Mouse (Mus musculus) intestine, postnatal 0 days (tissue): ENCODE data around the gene Atf5. TPM values are rescaled to one million over a fixed set of nuclear protein-coding genes. Genes with fewer than 3 reads are reported as not detected.

Experiments
- ATAC-seq: fragments of 200-750 bp; cut with Nextera tagmentation; 2 replicates; pipeline ENCODE4 v1.8.0; 2017; ENCODE audit warnings: mild to moderate bottlenecking, moderate TSS enrichment, moderate library complexity
- H3K27ac ChIP-seq: fragments of 300-500 bp; sonication (generic); 2 replicates; pipeline ENCODE4 v1.5.1; 2014; ENCODE audit warnings: mild to moderate bottlenecking, low read depth, low read length, moderate library complexity
- H3K27me3 ChIP-seq: fragments of 300-500 bp; sonication (generic); replicated peaks from 2 replicates; pipeline ENCODE4 v1.6.1; 2014; ENCODE audit warnings: low read length, mixed read lengths; ENCODE audit not compliant: control insufficient read depth, insufficient read depth
- H3K36me3 ChIP-seq: fragments of 300-500 bp; sonication (generic); 2 replicates; pipeline ENCODE4 v1.6.1; 2014; ENCODE audit warnings: mild to moderate bottlenecking, moderate library complexity; ENCODE audit not compliant: control insufficient read depth, insufficient read depth
- H3K4me1 ChIP-seq: fragments of 300-500 bp; sonication (generic); replicated peaks from 2 replicates; pipeline ENCODE4 v1.6.1; 2014; ENCODE audit warnings: antibody characterized with exemption, low read length, mixed read lengths; ENCODE audit not compliant: control insufficient read depth, insufficient read depth
- H3K4me2 ChIP-seq: fragments of 300-500 bp; sonication (generic); replicated peaks from 2 replicates; pipeline ENCODE4 v1.6.1; 2014; ENCODE audit warnings: low read depth, mild to moderate bottlenecking, moderate library complexity
- H3K4me3 ChIP-seq: fragments of 300-500 bp; sonication (generic); 2 replicates; pipeline ENCODE4 v1.5.1; 2014; ENCODE audit warnings: low read depth, low read length
- H3K9ac ChIP-seq: fragments of 300-500 bp; sonication (generic); 2 replicates; pipeline ENCODE4 v1.6.1; 2014; ENCODE audit warnings: mild to moderate bottlenecking, low read depth, low read length
- H3K9me3 ChIP-seq: fragments of 300-500 bp; sonication (generic); 2 replicates; pipeline ENCODE4 v1.6.1; 2016; ENCODE audit warnings: mixed run types; ENCODE audit not compliant: control insufficient read depth
- CTCF ChIP-seq: sonication (generic); IDR thresholded peaks from 2 replicates; pipeline ENCODE4 v1.5.1; 2016; ENCODE audit warnings: low read depth, mild to moderate bottlenecking, control low read depth, antibody characterized with exemption, moderate library complexity
- WGBS: fragments of 180-500 bp; shearing (Covaris S2); extraction: QIAGEN DNeasy Blood & Tissue Kit; methylation state at CpG from one replicate; pipeline ENCODE4 v1.1.7; 2014; 5-methylcytosine and 5-hydroxymethylcytosine counted together
- polyA plus RNA-seq: library from polyadenylated mRNA; unstranded; fragments of >200 nt; fragmentation: Nextera tagmentation; extraction: Ambion mirVana; gene quantifications from 2 replicates; pipeline ENCODE4 v1.2.1, GENCODE M21; 2015

Atf5 gene
- polyA plus RNA-seq, 1 experiment from 2014 or later, result 6.6 TPM

- WGBS, result 61% methylated on average over 8 of the region's 8 CpGs
- H3K4me1 ChIP-seq, result peaks cover 7% of the 10 kb centered on the region
- no peak for TF ChIP-seq CTCF
Observed at GRCm38 (mm10) chr7:44850789-44851624, 34.5 kb upstream of the Atf5 start.

GRCm38 (mm10) chr7:44850146-44850545, 33.7 kb upstream of the Atf5 start:
- peak overlapping the region; percentile 88 for H3K27ac ChIP-seq
- peaks cover 6% of the 10 kb centered on the region for H3K4me1 ChIP-seq
- peak overlapping the region; percentile 67 for H3K4me2 ChIP-seq
- under 1% methylated on average over 32 of the region's 33 CpGs for WGBS
- H3K9me3 ChIP-seq, result no peaks in the 10 kb centered on the region
- H3K4me3 ChIP-seq, result peak overlapping the region; percentile 63
- ATAC-seq, result peak; percentile 20
- H3K27me3 ChIP-seq, result no peaks in the 10 kb centered on the region
- peaks cover 25% of the 10 kb centered on the region for H3K36me3 ChIP-seq
- peak overlapping the region; percentile 53 for H3K9ac ChIP-seq
- TF ChIP-seq CTCF, result no peak

More at GRCm38 (mm10) chr7:44850789-44851624, 34.5 kb upstream of the Atf5 start:
- no peaks in the 10 kb centered on the region for H3K9me3 ChIP-seq
- no peak for ATAC-seq
- H3K4me3 ChIP-seq, result peak overlapping the region; percentile 63
- H3K36me3 ChIP-seq, result peaks cover 16% of the 10 kb centered on the region
- H3K4me2 ChIP-seq, result peak overlapping the region; percentile 67
- H3K9ac ChIP-seq, result peak overlapping the region; percentile 53
- H3K27me3 ChIP-seq, result no peaks in the 10 kb centered on the region
- peak overlapping the region; percentile 88 for H3K27ac ChIP-seq

GRCm38 (mm10) chr7:44849416-44850111, 33.1 kb upstream of the Atf5 start:
- WGBS, result under 1% methylated on average over 41 of the region's 41 CpGs

GRCm38 (mm10) chr7:44848561-44849415, 32.3 kb upstream of the Atf5 start, which contains the start of the genes Akt1s1 and Tbc1d17:
Gene Akt1s1, plus strand, starts transcription at chr7:44848991.
Gene Tbc1d17, minus strand, starts transcription at chr7:44849079.
- ATAC-seq, result peak; percentile 87

More at GRCm38 (mm10) chr7:44849416-44850111, 33.1 kb upstream of the Atf5 start:
- peak overlapping the region; percentile 63 for H3K4me3 ChIP-seq
- no peaks in the 10 kb centered on the region for H3K27me3 ChIP-seq
- H3K4me2 ChIP-seq, result peak overlapping the region; percentile 67
- peak overlapping the region; percentile 88 for H3K27ac ChIP-seq
- ATAC-seq, result peak; percentile 55
- peaks cover 31% of the 10 kb centered on the region for H3K36me3 ChIP-seq
- peaks cover 3% of the 10 kb centered on the region; the same call in 1 of the 2 replicates for H3K4me1 ChIP-seq
- H3K9ac ChIP-seq, result peak overlapping the region; percentile 53
- TF ChIP-seq CTCF, result no peak
- no peaks in the 10 kb centered on the region for H3K9me3 ChIP-seq

GRCm38 (mm10) chr7:44847772-44848171, 31.3 kb upstream of the Atf5 start:
- no peak overlapping the region for H3K27ac ChIP-seq
- 56% methylated on average over 5 of the region's 5 CpGs for WGBS

More at GRCm38 (mm10) chr7:44848561-44849415, 32.3 kb upstream of the Atf5 start, which contains the start of the genes Akt1s1 and Tbc1d17:
- peaks cover 3% of the 10 kb centered on the region; the same call in 1 of the 2 replicates for H3K4me1 ChIP-seq
- H3K36me3 ChIP-seq, result peaks cover 38% of the 10 kb centered on the region
- peak within 1 kb of the TSS; percentile 63 for H3K4me3 ChIP-seq
- H3K9me3 ChIP-seq, result no peaks in the 10 kb centered on the region
- H3K4me2 ChIP-seq, result peak within 1 kb of the TSS; percentile 67
- H3K9ac ChIP-seq, result peak within 1 kb of the TSS; percentile 53
- H3K27ac ChIP-seq, result peak within 1 kb of the TSS; percentile 88
- no peaks in the 10 kb centered on the region for H3K27me3 ChIP-seq
- WGBS, result under 1% methylated on average over 54 of the region's 54 CpGs
- TF ChIP-seq CTCF, result no peak

More at GRCm38 (mm10) chr7:44847772-44848171, 31.3 kb upstream of the Atf5 start:
- Histone ChIP-seq H3K4me1 (0 out of 2 replicates have a peak, but pooled peaks cover 3% of the 10 kb centered on the region), H3K4me2 (peak overlapping the region; percentile 67), H3K9ac (0 out of 2 replicates have a peak overlapping the region, but pooled peaks have one; percentile 43), H3K27me3 (no peaks in the 10 kb centered on the region), H3K36me3 (peaks cover 47% of the 10 kb centered on the region), H3K9me3 (no peaks in the 10 kb centered on the region), H3K4me3 (peak overlapping the region; percentile 63)
- no peak for TF ChIP-seq CTCF
- no peak for ATAC-seq
